Comparison of ENCODE assay signal across 1 mouse cellular context in genomic region chr17:83906751-83907537, GRCm38 (mm10).
TF ChIP-seq lines count a peak whose summit lies in the region.

No protein-coding gene starts in this region.

TF ChIP-seq in MEL, 35 proteins besides CTCF, POLR2A, EP300 and RAD21 (continued from another document):
- no peak for TF ChIP-seq SMC3 (IDR thresholded peaks at IDR 0.05; ENCODE audit: low read depth, low read length)
- no peak for TF ChIP-seq MAX (IDR thresholded peaks at IDR 0.05; ENCODE audit: low read length)
- no peak for TF ChIP-seq USF2 (IDR thresholded peaks at IDR 0.05; ENCODE audit: borderline replicate concordance in 1 of 2, insufficient read depth in 1 of 2, low read depth in 1 of 2, low read length in 2 of 2)
- no peak for TF ChIP-seq NELFE (IDR thresholded peaks at IDR 0.05; ENCODE audit: low read depth, low read length)
- TF ChIP-seq JUND (IDR thresholded peaks at IDR 0.05; ENCODE audit: low read depth, low read length), result no peak
- no peak for TF ChIP-seq MAZ (IDR thresholded peaks at IDR 0.05; ENCODE audit: low read depth, low read length)
TF ChIP-seq in MEL: peak in this region for 6.
